Mouse (Mus musculus) liver, embryonic 16.5 days (tissue): ENCODE measurements at regions not wholly inside any gene's neighbourhood (a gene's known extent, or its start where the extent isn't known, plus 50 kb on each side); places are given as distances from the start of the nearest gene placed in this dataset.

Experiments used
- ATAC-seq: fragments of 200-750 bp; cut with Nextera tagmentation; 2 replicates; pipeline ENCODE4 v1.8.0; 2017; ENCODE audit warnings: low read depth, mild to moderate bottlenecking, moderate number of reproducible peaks, moderate library complexity
- H3K27ac ChIP-seq: fragments of 300-500 bp; sonication (generic); 2 replicates; pipeline ENCODE4 v1.5.1; 2014; ENCODE audit warnings: mild to moderate bottlenecking, low read length
- H3K27me3 ChIP-seq: fragments of 300-500 bp; sonication (generic); 2 replicates; pipeline ENCODE4 v1.6.1; 2014; ENCODE audit warnings: low read depth, low read length, mixed read lengths; ENCODE audit not compliant: control insufficient read depth, insufficient read depth
- H3K36me3 ChIP-seq: fragments of 300-500 bp; sonication (generic); 2 replicates; pipeline ENCODE4 v1.6.1; 2014; ENCODE audit warnings: mild to moderate bottlenecking; ENCODE audit not compliant: control insufficient read depth, insufficient read depth
- H3K4me1 ChIP-seq: fragments of 300-500 bp; sonication (generic); 2 replicates; pipeline ENCODE4 v1.6.1; 2014; ENCODE audit warnings: low read depth, low read length, mixed read lengths; ENCODE audit not compliant: control insufficient read depth
- H3K4me2 ChIP-seq: fragments of 300-500 bp; sonication (generic); 2 replicates; pipeline ENCODE4 v1.6.1; 2014; ENCODE audit warnings: low read depth, low read length, mixed read lengths
- H3K4me3 ChIP-seq: fragments of 300-500 bp; sonication (generic); 2 replicates; pipeline ENCODE4 v1.5.1; 2014; ENCODE audit warnings: low read depth, mild to moderate bottlenecking, low read length
- H3K9ac ChIP-seq: fragments of 300-500 bp; sonication (generic); 2 replicates; pipeline ENCODE4 v1.6.1; 2014; ENCODE audit warnings: low read depth, low read length
- H3K9me3 ChIP-seq: fragments of 300-500 bp; sonication (generic); replicated peaks from 2 replicates; pipeline ENCODE4 v1.6.1; 2016; ENCODE audit warnings: low read length; ENCODE audit not compliant: control insufficient read depth
- WGBS: fragments of 180-500 bp; shearing (Covaris S2); extraction: QIAGEN DNeasy Blood & Tissue Kit; methylation state at CpG from one replicate; pipeline ENCODE4 v1.1.7; 2014; ENCODE audit not compliant: insufficient replicate concordance; 5-methylcytosine and 5-hydroxymethylcytosine counted together

DNA sequence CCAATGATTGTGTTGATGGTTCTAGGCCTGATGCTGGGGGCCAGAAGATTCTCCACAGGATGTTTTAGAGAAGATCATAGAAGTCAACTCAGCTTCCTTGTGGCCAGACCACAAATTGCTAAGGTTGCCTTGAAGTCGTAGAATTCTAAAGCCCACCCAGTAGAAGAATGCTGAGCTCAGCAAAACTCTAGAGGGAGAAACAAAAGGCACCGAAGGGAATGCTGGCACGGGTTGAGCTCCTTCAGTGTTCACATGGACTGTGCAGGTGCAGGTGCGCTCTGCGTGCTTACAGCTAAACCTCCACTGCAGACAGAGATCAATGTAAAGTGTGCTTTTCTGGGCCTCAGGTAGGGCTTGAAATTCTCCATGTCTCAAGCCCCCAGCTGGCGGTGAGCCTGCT is 186.9 kb upstream of the Map3k1 start:
- H3K4me3 ChIP-seq = no peak overlapping the region
- H3K27me3 ChIP-seq = peaks cover 4% of the 10 kb centered on the region

GRCm38 (mm10) chr13:111996910-111997309 is 188.1 kb upstream of the Map3k1 start:
- no peak overlapping the region for H3K4me3 ChIP-seq
- no peaks in the 10 kb centered on the region for H3K9me3 ChIP-seq
- no peak overlapping the region for H3K27ac ChIP-seq
- peaks cover 11% of the 10 kb centered on the region for H3K4me1 ChIP-seq
- H3K4me2 ChIP-seq = no peak overlapping the region
- H3K27me3 ChIP-seq = peaks cover 10% of the 10 kb centered on the region
- no peak overlapping the region for H3K9ac ChIP-seq
- 70% methylated on average over 11 of the region's 11 CpGs for WGBS
- no peaks in the 10 kb centered on the region for H3K36me3 ChIP-seq
- no peak for ATAC-seq

More for the DNA sequence above, 186.9 kb upstream of the Map3k1 start:
- Histone ChIP-seq H3K36me3 (no peaks in the 10 kb centered on the region), H3K4me1 (no peaks in the 10 kb centered on the region), H3K9me3 (no peaks in the 10 kb centered on the region), H3K27ac (no peak overlapping the region), H3K9ac (no peak overlapping the region), H3K4me2 (no peak overlapping the region)
- no peak for ATAC-seq
- 65% methylated on average over 6 of the region's 6 CpGs for WGBS

DNA sequence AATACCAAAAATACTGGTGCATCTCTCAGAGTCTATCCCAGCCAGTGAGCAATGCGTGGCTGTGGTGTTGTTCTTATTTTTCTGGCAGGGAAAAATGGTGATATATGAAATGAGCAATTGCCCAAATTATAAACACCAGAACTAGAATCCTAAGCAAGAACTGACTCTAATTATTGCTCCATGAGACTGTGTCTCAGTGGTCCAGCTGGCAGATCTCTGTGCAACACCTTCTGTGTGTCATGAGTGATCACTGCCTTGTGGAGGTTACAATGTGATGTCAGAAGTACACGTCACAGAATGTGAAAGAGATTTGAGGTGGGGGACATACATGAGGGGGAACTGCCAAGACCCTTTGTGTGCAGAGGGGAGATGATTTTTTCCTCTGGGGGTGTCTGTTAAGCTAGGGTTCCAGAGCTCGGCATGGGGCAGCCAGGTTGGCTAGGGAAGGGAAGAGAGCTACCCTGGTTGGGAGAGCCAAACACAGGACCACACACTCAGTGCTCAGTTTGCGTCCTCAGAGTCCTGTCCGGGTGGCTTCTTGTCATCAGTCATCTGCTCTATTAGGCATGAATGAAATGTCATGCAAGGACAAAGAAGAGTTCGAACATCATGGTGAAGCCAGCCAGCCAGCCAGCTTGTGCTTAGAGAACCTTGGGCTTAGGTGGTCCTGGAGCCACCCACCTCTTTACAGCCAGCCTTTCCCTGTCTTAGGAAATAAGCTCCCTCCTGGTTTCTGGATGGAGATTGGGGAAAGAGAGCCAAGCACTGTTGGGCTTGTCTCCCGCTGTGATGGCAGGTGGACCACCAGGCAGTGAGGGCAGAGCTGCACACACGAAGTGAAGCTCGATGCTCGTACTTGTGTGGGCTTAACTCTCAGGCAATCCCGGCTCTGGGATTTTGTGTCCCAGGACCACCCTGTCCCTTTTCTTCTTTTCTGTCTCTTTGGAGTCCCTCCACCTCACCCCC is 189.5 kb upstream of the Map3k1 start:
- Histone ChIP-seq H3K36me3 (no peaks in the 10 kb centered on the region), H3K9me3 (no peaks in the 10 kb centered on the region), H3K9ac (no peak overlapping the region), H3K4me1 (peaks cover 23% of the 10 kb centered on the region), H3K4me2 (no peak overlapping the region), H3K27me3 (peaks cover 10% of the 10 kb centered on the region), H3K4me3 (no peak overlapping the region), H3K27ac (no peak overlapping the region)
- ATAC-seq = no peak
- 72% methylated on average over 11 of the region's 11 CpGs for WGBS

DNA sequence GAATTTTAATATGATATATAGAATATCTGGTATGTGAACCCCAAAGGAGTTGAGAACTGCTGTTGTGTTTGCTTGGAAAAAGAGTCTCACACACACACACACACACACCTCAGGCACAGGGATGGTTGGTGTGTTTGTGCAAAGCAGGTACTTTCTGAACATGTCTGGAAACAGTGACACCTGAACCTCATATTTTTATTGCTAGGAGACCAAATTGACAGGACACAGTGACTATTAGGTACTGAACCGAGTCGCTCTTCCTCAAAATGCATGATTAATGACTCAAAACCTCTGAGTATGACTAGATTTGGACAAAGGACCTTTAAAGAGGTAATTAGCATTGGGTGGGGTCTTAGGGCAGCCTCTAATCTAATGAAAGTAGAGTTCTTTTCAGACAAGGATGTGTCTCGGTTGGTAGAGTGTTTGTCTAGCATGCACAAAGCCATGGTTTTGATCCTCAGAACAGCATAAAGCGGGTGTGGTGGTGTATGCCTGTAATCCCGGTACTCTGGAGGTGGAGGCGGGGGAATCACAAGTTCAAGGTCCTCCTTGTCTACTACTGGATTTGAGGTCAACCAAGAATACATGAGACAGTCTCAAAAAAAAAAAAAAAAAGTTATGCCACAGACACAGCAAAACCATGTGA is 191.0 kb upstream of the Map3k1 start:
- WGBS = 71% methylated on average over 6 of the region's 6 CpGs
- H3K4me3 ChIP-seq = no peak overlapping the region
- H3K27me3 ChIP-seq = peaks cover 10% of the 10 kb centered on the region
- no peak for ATAC-seq
- H3K9me3 ChIP-seq = no peaks in the 10 kb centered on the region
- H3K27ac ChIP-seq = no peak overlapping the region
- no peaks in the 10 kb centered on the region for H3K36me3 ChIP-seq
- H3K4me2 ChIP-seq = no peak overlapping the region
- H3K4me1 ChIP-seq = peaks cover 24% of the 10 kb centered on the region
- no peak overlapping the region for H3K9ac ChIP-seq

- no peak overlapping the region for H3K4me2 ChIP-seq
- no peaks in the 10 kb centered on the region for H3K36me3 ChIP-seq
- 41% methylated on average over 6 of the region's 6 CpGs for WGBS
- H3K4me3 ChIP-seq = no peak overlapping the region
- H3K9ac ChIP-seq = no peak overlapping the region
- H3K27me3 ChIP-seq = peaks cover 10% of the 10 kb centered on the region
- ATAC-seq = no peak
- H3K27ac ChIP-seq = no peak overlapping the region
- no peaks in the 10 kb centered on the region for H3K9me3 ChIP-seq
- H3K4me1 ChIP-seq = peaks cover 24% of the 10 kb centered on the region
Observed at GRCm38 (mm10) chr13:112000293-112000665, 191.5 kb upstream of the Map3k1 start.

DNA sequence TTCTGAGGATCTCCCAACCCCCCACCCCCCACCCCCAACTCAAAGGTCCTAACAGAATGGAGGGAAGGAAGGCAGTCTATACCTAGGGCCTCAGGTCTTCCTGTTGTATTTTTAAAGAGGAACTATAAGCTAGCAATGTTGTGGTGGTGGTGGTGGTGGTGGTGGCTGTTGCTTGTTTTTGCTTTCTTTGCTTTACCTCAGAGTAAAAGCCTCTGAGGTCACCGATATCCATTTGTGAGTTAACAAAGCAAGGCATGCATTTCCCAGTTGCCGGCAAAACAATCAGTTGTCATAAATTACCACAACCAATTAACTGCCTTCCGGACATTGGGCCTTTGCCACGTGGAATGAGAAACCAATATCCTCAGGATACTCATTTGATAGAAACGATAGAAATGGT is 191.9 kb upstream of the Map3k1 start:
- Histone ChIP-seq H3K36me3 (no peaks in the 10 kb centered on the region), H3K4me1 (peaks cover 24% of the 10 kb centered on the region), H3K4me2 (no peak overlapping the region), H3K27me3 (peaks cover 10% of the 10 kb centered on the region), H3K4me3 (no peak overlapping the region), H3K9me3 (no peaks in the 10 kb centered on the region), H3K27ac (peak overlapping the region; percentile 31; the same call in 1 of the 2 replicates), H3K9ac (no peak overlapping the region)
- no peak for ATAC-seq
- 19% methylated on average over 5 of the region's 5 CpGs for WGBS

- 39% methylated on average over 20 of the region's 20 CpGs for WGBS
- no peaks in the 10 kb centered on the region for H3K36me3 ChIP-seq
- H3K4me1 ChIP-seq = peaks cover 24% of the 10 kb centered on the region
- H3K4me3 ChIP-seq = no peak overlapping the region
- ATAC-seq = peak; percentile 14; the same call in 1 of the 2 replicates
- H3K27me3 ChIP-seq = peaks cover 10% of the 10 kb centered on the region
- no peaks in the 10 kb centered on the region for H3K9me3 ChIP-seq
- H3K27ac ChIP-seq = peak overlapping the region; percentile 31; the same call in 1 of the 2 replicates
- H3K4me2 ChIP-seq = no peak overlapping the region
- H3K9ac ChIP-seq = no peak overlapping the region
Observed at GRCm38 (mm10) chr13:112001155-112002025, 192.6 kb upstream of the Map3k1 start.

GRCm38 (mm10) chr13:112002661-112003347 is 194.0 kb upstream of the Map3k1 start:
- peak overlapping the region; percentile 43; the same call in 1 of the 2 replicates for H3K27ac ChIP-seq
- H3K36me3 ChIP-seq = no peaks in the 10 kb centered on the region
- H3K4me1 ChIP-seq = peaks cover 24% of the 10 kb centered on the region
- no peaks in the 10 kb centered on the region for H3K9me3 ChIP-seq
- H3K4me3 ChIP-seq = no peak overlapping the region
- peaks cover 10% of the 10 kb centered on the region for H3K27me3 ChIP-seq
- no peak overlapping the region for H3K9ac ChIP-seq
- H3K4me2 ChIP-seq = no peak overlapping the region
- peak; percentile 35; the same call in 1 of the 2 replicates for ATAC-seq
- 28% methylated on average over 15 of the region's 15 CpGs for WGBS
